Mouse (Mus musculus) urinary bladder, postnatal 25 days (tissue): ENCODE measurements around the gene Slc1a5.

Source experiments
- DNase-seq: peaks from one replicate; pipeline ENCODE4 v3.0.0; 2022; ENCODE audit warnings: low spot score

Slc1a5 gene

DNA sequence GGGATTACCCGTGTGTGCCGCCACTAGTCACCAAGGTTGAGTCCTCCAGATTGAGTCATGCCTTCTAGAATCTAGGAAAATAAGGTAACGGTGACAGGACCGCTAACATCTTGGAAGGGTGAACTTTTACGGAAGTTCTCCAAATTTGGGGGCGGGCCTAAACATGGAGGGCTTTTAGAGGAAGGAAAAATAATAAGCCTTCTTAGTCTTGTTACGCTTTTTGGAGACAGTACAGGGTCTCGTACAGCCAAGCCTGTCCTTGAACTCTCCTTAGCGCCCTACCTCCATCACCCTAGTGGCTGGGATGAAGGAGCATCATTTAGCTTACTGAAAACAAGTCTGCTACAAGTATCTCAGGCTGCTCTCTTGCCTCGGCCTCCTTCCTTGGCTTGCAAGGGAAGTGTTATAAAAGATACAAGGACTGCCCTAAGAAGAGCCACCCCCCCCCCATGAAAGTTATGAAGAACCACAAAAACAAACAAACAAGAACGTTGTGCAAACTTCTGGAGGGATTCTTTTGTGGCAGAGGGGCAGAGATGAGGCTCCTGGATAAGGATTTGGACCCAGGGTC, 1.5 kb downstream of the Slc1a5 start:
- DNase-seq = no peak

DNA sequence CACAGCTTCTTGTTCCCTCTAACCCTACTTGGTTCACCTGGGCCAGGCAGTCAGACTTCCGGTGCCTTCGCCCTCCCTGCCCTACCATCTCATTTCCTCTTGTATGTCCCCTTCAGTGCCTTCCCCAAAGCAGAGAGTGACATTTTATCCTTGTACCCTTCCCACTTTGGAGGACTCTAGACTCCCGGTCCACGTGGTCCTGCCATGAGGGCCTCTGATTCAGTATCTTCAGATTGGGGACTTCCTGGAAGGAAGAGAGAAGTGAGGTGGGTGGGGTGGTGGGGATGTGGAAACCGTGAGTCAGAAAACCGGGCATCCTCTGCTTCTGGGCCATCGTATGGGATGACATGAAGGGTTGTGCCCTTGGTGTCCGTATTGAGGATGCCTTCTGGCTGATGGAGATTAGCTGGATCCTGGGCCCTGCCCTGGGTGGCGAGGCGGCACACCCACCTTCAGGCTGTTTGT, 2.1 kb downstream of the Slc1a5 start:
- DNase-seq = no peak

GRCm38 (mm10) chr7:16783758-16784415, 2.7 kb downstream of the Slc1a5 start:
- no peak for DNase-seq

DNA sequence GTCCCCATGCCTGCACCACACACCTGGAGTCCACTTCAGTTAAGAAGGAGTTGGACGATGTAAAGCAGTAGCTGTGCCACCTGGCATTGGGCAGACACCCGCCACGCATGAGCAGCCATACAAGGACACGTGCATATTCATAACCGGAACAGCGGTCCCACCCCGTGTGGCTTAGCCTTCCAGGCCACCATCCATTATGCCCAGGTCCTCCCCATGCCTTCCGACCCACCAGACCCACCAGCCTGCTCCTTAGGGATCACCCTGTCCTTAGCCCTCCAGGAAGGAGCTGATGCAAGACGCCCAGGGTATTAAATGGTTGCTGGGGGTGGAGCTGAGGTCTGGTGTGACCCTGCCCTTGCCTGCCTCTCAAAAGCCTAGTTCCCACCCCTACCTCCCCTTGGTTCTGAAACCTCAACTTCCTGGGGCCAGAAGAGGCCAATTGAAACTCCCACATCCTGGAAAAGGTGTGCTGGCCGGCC, 3.4 kb downstream of the Slc1a5 start:
- no peak for DNase-seq

GRCm38 (mm10) chr7:16785541-16786083, 4.5 kb downstream of the Slc1a5 start:
- DNase-seq = no peak

DNA sequence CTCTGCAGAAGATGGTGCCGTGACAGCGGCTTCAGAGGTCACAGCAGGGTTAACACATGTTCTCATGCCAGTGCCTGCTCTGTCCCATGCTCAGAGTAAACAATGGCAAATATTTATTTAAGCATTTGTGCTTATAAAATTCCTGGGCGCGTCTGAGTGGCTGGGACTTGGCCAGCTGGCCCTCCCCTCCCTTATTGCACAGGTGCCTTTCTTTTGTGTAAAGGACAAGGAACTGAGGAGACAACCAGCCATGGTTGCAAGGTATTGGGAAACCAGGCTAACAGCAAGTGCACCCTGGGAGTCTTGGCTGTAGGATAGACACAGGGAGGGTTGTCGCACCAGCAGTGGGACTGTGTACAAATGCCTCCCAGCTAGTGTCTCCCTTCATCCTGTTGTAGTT, 11.2 kb downstream of the Slc1a5 start:
- no peak for DNase-seq

- DNase-seq = no peak
These were observed 12.0 kb downstream of the Slc1a5 start for GRCm38 (mm10) chr7:16793010-16793725.

- DNase-seq = no peak
These were observed 13.7 kb downstream of the Slc1a5 start for GRCm38 (mm10) chr7:16794886-16795285.

DNA sequence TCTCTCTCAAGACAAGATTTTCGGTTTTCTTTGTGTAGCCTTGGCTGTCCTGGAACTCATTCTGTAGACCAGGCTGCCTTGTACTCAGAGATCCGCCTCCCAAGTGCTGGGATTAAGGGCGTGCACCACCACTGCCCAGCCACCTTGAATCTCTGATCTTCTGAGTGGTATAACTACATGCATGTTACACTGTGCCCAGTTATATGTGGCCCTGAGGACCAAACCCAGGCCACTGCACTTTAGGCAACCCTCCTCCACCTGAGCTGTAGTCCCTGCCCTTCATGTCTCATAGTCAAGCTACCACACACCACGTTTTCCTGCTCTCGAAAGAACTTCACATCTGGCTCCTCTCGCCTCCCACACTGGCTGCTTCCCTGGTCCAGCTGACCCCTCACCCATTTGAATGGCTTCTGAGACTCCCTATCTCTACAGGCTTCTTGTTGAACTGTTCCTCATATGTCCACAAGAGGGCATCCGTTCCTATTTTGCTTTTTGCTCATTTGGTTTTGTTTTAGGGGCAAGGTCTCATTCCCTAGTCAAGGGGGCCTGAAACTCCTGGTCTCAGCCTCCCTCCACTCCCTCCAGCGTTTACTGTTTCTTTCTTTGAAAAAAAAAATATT, 23.4 kb downstream of the Slc1a5 start:
- DNase-seq = no peak

DNA sequence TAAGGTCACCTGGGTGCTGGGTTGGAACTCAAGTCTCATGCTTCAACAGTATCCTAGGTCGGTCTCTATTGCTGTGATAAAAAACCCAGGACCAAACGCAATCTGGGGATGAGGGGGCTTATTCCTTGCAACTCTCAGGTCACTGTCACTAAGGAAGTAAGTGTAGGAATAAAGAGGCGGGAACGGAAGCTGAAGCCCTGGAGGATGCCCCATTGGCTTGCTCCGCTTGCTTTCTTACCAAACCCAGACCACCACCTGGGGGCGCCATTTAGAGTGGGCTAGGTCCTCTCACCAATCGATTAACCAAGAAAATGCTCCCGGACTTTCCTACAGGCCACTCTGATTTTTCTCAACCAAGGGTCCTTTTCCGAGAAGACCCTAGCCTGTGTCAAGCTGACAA, 26.8 kb downstream of the Slc1a5 start:
- no peak for DNase-seq

DNA sequence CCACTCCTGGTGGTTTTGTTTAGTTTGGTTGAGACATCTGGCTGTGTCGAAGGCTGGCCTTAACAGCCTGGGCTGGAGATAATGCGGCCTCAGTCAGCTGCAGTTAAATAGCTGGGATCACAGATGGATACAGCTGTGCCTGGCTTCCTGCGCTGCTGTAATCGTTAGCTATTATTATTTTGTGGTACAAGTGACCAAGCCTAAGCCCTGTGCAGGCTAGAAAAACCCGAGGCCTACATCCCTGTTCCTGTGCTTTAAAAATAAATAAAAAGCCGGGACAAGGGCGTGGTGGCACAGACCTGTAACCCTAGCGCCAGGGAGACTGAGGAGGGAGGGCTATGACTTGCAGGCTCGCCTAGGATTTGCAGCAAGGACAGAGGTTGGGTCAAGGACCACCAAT, 27.5 kb downstream of the Slc1a5 start:
- no peak for DNase-seq

GRCm38 (mm10) chr7:16809739-16810138, 28.6 kb downstream of the Slc1a5 start:
- DNase-seq = peak; percentile 67

GRCm38 (mm10) chr7:16810399-16810919, 29.3 kb downstream of the Slc1a5 start:
- no peak for DNase-seq

- DNase-seq = no peak
These were observed 29.9 kb downstream of the Slc1a5 start for GRCm38 (mm10) chr7:16810920-16811648.

GRCm38 (mm10) chr7:16811649-16812070, 30.5 kb downstream of the Slc1a5 start:
- DNase-seq = no peak

GRCm38 (mm10) chr7:16812505-16812904, 31.4 kb downstream of the Slc1a5 start:
- DNase-seq = no peak

GRCm38 (mm10) chr7:16815351-16815941, 34.3 kb downstream of the Slc1a5 start, which contains the start of gene Strn4:
Strn4 (plus strand) TSS chr7:16815889.
- DNase-seq = no peak

DNA sequence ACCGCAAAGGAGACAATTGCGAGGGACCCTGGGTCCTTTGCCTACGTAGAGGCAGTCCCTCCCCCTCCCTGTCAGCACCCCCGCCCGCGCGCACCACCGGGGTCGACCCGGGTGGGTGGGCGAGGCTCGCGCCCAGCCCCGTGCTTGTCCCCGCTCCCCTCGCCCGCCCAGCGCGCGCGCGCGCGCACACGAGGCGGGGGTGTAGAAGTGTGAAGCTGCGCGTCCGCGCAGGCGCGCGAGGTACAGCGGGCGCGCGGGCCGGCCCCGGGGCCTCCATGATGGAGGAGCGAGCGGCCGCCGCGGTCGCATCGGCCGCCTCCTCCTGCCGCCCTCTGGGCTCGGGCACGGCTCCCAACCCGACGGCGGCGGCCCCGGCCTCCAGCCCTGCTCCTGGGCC, 34.9 kb downstream of the Slc1a5 start:
- DNase-seq = peak; percentile 71

DNA sequence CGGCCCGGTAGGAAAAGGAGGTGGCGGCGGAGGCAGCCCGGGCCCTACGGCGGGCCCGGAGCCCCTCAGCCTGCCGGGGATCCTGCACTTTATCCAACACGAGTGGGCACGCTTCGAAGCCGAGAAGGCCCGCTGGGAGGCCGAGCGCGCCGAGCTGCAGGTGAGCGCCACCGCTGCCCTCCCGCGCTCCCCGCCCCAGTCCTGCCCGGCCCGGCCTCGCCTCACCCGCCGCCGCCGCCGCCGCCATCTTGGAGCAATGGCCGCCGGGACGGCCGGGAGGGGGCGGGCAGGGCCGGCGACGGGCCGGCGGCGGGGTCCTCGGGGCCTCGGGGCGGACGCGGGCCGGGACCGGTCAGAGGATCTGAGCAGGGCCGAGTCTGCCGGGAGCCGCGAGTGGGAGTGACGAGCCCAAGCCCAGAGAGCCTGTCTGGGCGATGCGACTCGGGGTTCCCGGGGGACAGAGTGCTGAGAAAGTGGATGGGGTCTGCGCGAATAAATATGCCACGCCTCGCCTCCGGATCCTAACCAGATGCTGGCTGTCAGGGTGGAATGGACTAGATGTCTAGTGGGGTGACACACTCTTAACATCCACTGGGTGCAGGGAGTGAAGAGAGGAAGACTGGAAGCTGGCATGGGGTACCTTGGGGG, 35.5 kb downstream of the Slc1a5 start, which contains the start of gene Fkrp:
TSS of gene Fkrp (minus strand) at position 258 of the 648 bp plus-strand sequence.
- DNase-seq = peak; percentile 58

DNA sequence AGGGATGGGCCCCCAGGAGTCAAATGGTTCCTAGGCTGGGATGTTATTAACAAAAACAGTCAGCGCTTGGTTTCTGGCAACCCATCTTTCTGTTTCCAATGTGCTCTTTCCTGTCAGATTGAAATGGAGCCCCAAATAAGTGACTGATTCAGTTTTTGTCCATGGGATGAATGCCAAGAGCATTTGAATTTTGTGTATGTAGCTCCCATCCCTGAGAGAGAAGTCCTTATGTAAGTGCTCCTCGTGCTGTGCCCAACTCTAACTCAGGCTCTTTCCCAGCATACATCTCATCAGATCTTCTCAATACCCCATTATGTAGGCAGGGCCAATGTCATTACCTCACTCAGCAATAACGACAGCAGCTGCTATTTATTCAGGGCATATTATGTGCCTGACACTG, 36.6 kb downstream of the Slc1a5 start:
- no peak for DNase-seq
